Mouse (Mus musculus) thymus, adult 18-20 months (tissue): ENCODE results near the gene Angel2.
A peak's percentile ranks its signal among the peaks of the same experiment; 100 is the strongest.

Source experiments
- DNase-seq, 2 experiments: peaks; one replicate each; pipeline ENCODE4 v3.0.0; 2022; ENCODE audit warnings: mixed read lengths in 2 of 2

Gene Angel2

GRCm38 (mm10) chr1:190929010-190929695 is 4.2 kb downstream of the Angel2 start:
- DNase-seq = peak; percentile 19 to 20

GRCm38 (mm10) chr1:190930181-190930580 is 5.3 kb downstream of the Angel2 start:
- DNase-seq = no peak

GRCm38 (mm10) chr1:190939803-190940202 is 14.9 kb downstream of the Angel2 start:
- DNase-seq = no peak

- peak; percentile 18 to 35 for DNase-seq
These were observed 19.3 kb downstream of the Angel2 start for GRCm38 (mm10) chr1:190944109-190944760.

GRCm38 (mm10) chr1:190947986-190948385 is 23.1 kb downstream of the Angel2 start:
- DNase-seq = no peak

GRCm38 (mm10) chr1:190948439-190948838 is 23.5 kb downstream of the Angel2 start:
- no peak for DNase-seq

- DNase-seq = no peak
These were observed 23.9 kb downstream of the Angel2 start for GRCm38 (mm10) chr1:190948846-190949245.

- DNase-seq = no peak
These were observed 26.1 kb downstream of the Angel2 start for GRCm38 (mm10) chr1:190951014-190951413.

GRCm38 (mm10) chr1:190953009-190953408 is 28.1 kb downstream of the Angel2 start:
- DNase-seq = no peak

- no peak for DNase-seq
These were observed 33.9 kb downstream of the Angel2 start for GRCm38 (mm10) chr1:190958821-190959220.

- DNase-seq = no peak
These were observed 37.8 kb downstream of the Angel2 start for GRCm38 (mm10) chr1:190962760-190963159.

GRCm38 (mm10) chr1:190964992-190965780 is 40.3 kb downstream of the Angel2 start:
- DNase-seq = no peak

GRCm38 (mm10) chr1:190968010-190968409 is 43.1 kb downstream of the Angel2 start:
- DNase-seq = no peak

- no peak for DNase-seq
These were observed 47.0 kb downstream of the Angel2 start for GRCm38 (mm10) chr1:190971708-190972610.

GRCm38 (mm10) chr1:190972612-190973192 is 47.8 kb downstream of the Angel2 start:
- no peak for DNase-seq

- DNase-seq = no peak
These were observed 49.3 kb downstream of the Angel2 start for GRCm38 (mm10) chr1:190974191-190974590.

GRCm38 (mm10) chr1:190974833-190975232 is 49.9 kb downstream of the Angel2 start:
- no peak for DNase-seq

GRCm38 (mm10) chr1:190976887-190977573 is 52.1 kb downstream of the Angel2 start:
- DNase-seq = no peak

GRCm38 (mm10) chr1:190978001-190978400 is 53.1 kb downstream of the Angel2 start:
- no peak for DNase-seq

- DNase-seq = no peak
These were observed 53.7 kb downstream of the Angel2 start for GRCm38 (mm10) chr1:190978511-190979073.

- DNase-seq = peak; percentile 13 to 18
These were observed 54.2 kb downstream of the Angel2 start, which contains the start of gene Vash2 for GRCm38 (mm10) chr1:190979100-190979563. Vash2 (minus strand) TSS chr1:190979296.
